Mouse (Mus musculus): ENCODE data around the gene Zcchc24. TPM values are rescaled to one million over a fixed set of nuclear protein-coding genes. Genes with fewer than 3 reads are reported as not detected.

The Zcchc24 gene
- polyA plus RNA-seq, 1 experiment from 2014 or later: 29.5 TPM

GRCm38 (mm10) chr14:25749143-25749909 is 19.5 kb downstream of the Zcchc24 start:
- H3K4me2 ChIP-seq (replicated peaks; ENCODE audit: low read depth, low read length): no peak overlapping the region
- no peaks in the 10 kb centered on the region for H3K27me3 ChIP-seq (ENCODE audit: control insufficient read depth, insufficient read depth, low read length)
- H3K27ac ChIP-seq (ENCODE audit: low read length): no peak overlapping the region
- H3K4me1 ChIP-seq (ENCODE audit: control insufficient read depth, insufficient read depth, low read length): peaks cover 20% of the 10 kb centered on the region; the same call in 1 of the 2 replicates
- no peak overlapping the region for H3K9ac ChIP-seq (replicated peaks; ENCODE audit: low read depth, low read length)
- 43% methylated on average over 13 of the region's 13 CpGs for WGBS
- peaks cover 8% of the 10 kb centered on the region; the same call in 1 of the 2 replicates for H3K36me3 ChIP-seq (ENCODE audit: control insufficient read depth, insufficient read depth, low read length)
- no peak overlapping the region for H3K4me3 ChIP-seq (ENCODE audit: low read depth, low read length)
- no peaks in the 10 kb centered on the region for H3K9me3 ChIP-seq (ENCODE audit: control insufficient read depth, low read depth, low read length)
- ATAC-seq (ENCODE audit: insufficient number of reproducible peaks, insufficient read depth, low FRiP score, low read depth): no peak

GRCm38 (mm10) chr14:25747996-25748756 is 20.7 kb downstream of the Zcchc24 start:
- no peak overlapping the region for H3K4me3 ChIP-seq (ENCODE audit: low read depth, low read length)
- H3K27ac ChIP-seq (ENCODE audit: low read length): no peak overlapping the region
- WGBS: 66% methylated on average over 7 of the region's 7 CpGs
- H3K4me1 ChIP-seq (ENCODE audit: control insufficient read depth, insufficient read depth, low read length): peaks cover 20% of the 10 kb centered on the region; the same call in 1 of the 2 replicates
- H3K4me2 ChIP-seq (replicated peaks; ENCODE audit: low read depth, low read length): no peak overlapping the region
- H3K27me3 ChIP-seq (ENCODE audit: control insufficient read depth, insufficient read depth, low read length): no peaks in the 10 kb centered on the region
- peaks cover 8% of the 10 kb centered on the region; the same call in 1 of the 2 replicates for H3K36me3 ChIP-seq (ENCODE audit: control insufficient read depth, insufficient read depth, low read length)
- no peak for ATAC-seq (ENCODE audit: insufficient number of reproducible peaks, insufficient read depth, low FRiP score, low read depth)
- H3K9me3 ChIP-seq (ENCODE audit: control insufficient read depth, low read depth, low read length): no peaks in the 10 kb centered on the region
- H3K9ac ChIP-seq (replicated peaks; ENCODE audit: low read depth, low read length): no peak overlapping the region

GRCm38 (mm10) chr14:25746971-25747945 is 21.6 kb downstream of the Zcchc24 start:
- H3K4me3 ChIP-seq (ENCODE audit: low read depth, low read length): no peak overlapping the region
- peaks cover 8% of the 10 kb centered on the region; the same call in 1 of the 2 replicates for H3K36me3 ChIP-seq (ENCODE audit: control insufficient read depth, insufficient read depth, low read length)
- H3K4me1 ChIP-seq (ENCODE audit: control insufficient read depth, insufficient read depth, low read length): peaks cover 20% of the 10 kb centered on the region; the same call in 1 of the 2 replicates
- H3K27ac ChIP-seq (ENCODE audit: low read length): no peak overlapping the region
- no peaks in the 10 kb centered on the region for H3K27me3 ChIP-seq (ENCODE audit: control insufficient read depth, insufficient read depth, low read length)
- no peak for ATAC-seq (ENCODE audit: insufficient number of reproducible peaks, insufficient read depth, low FRiP score, low read depth)
- 62% methylated on average over 21 of the region's 21 CpGs for WGBS
- H3K4me2 ChIP-seq (replicated peaks; ENCODE audit: low read depth, low read length): no peak overlapping the region
- no peak overlapping the region for H3K9ac ChIP-seq (replicated peaks; ENCODE audit: low read depth, low read length)
- no peaks in the 10 kb centered on the region for H3K9me3 ChIP-seq (ENCODE audit: control insufficient read depth, low read depth, low read length)

DNA sequence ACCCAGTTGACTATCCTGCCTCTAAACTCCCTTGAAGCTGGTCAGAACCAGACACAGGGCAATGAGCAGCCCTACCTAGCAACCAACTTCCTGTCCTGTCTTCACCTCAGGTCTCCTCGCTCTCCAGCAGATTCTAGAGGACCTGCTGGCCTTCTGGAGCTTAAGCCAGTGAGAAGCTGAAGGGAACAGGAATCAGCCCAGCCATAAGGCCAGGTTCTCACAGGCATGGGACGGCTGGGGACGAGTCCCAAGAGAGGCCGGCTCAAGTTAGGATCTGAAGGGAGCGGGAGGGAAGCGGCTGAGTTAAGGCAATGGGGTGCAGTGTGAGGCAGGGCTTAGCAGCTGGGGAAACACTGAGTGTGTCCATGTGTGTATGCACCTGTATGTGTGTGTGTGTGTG is 22.5 kb downstream of the Zcchc24 start:
- Histone ChIP-seq H3K9ac (replicated peaks; ENCODE audit: low read depth, low read length) (no peak overlapping the region), H3K4me2 (replicated peaks; ENCODE audit: low read depth, low read length) (no peak overlapping the region), H3K27ac (ENCODE audit: low read length) (no peak overlapping the region), H3K4me3 (ENCODE audit: low read depth, low read length) (no peak overlapping the region), H3K36me3 (ENCODE audit: control insufficient read depth, insufficient read depth, low read length) (peaks cover 8% of the 10 kb centered on the region; the same call in 1 of the 2 replicates), H3K9me3 (ENCODE audit: control insufficient read depth, low read depth, low read length) (no peaks in the 10 kb centered on the region), H3K27me3 (ENCODE audit: control insufficient read depth, insufficient read depth, low read length) (no peaks in the 10 kb centered on the region), H3K4me1 (ENCODE audit: control insufficient read depth, insufficient read depth, low read length) (peaks cover 20% of the 10 kb centered on the region; the same call in 1 of the 2 replicates)
- ATAC-seq (ENCODE audit: insufficient number of reproducible peaks, insufficient read depth, low FRiP score, low read depth): no peak
- 92% methylated on average over 6 of the region's 6 CpGs for WGBS

DNA sequence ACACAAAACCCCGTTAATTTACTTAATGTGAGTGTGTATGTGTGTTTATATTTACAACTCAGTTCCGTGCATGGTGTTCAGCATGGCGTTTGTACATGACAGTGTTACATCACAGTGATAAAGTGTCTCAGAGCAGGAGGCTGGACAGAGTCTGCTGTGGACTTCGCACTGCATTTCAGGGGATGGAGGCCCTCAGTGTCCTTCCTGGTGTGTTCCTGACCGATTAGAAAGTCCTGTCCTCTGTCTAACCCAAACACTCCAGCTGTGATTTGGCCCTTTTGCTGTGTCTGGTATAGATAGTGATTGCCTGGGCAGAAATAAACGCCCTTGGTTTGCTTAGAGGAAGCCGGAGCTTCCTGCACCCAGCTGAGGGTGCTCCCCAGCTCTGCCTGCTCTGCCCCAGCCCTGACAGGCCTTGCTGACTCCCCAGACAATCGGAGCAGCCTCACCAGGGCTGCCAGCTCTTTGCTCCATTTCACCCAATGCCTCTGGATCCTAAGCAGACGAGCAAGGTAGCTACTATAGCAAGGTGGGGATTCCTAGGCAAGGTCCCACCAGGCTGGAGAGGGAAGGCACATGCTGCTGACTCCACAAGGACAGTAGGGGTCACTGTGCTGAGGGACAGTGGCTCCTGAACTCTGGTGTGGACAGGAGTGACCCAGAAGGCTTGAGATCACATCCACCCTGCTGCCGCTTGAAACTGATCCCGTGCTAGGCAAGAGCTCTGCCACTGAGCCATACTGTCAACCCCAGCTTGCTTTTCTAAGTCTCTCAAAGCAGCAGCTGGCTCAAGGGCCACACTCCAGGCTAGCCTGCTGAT is 23.3 kb downstream of the Zcchc24 start:
- peaks cover 8% of the 10 kb centered on the region; the same call in 1 of the 2 replicates for H3K36me3 ChIP-seq (ENCODE audit: control insufficient read depth, insufficient read depth, low read length)
- H3K9ac ChIP-seq (replicated peaks; ENCODE audit: low read depth, low read length): no peak overlapping the region
- H3K27me3 ChIP-seq (ENCODE audit: control insufficient read depth, insufficient read depth, low read length): no peaks in the 10 kb centered on the region
- H3K27ac ChIP-seq (ENCODE audit: low read length): no peak overlapping the region
- no peak overlapping the region for H3K4me3 ChIP-seq (ENCODE audit: low read depth, low read length)
- no peak for ATAC-seq (ENCODE audit: insufficient number of reproducible peaks, insufficient read depth, low FRiP score, low read depth)
- 54% methylated on average over 11 of the region's 11 CpGs for WGBS
- peaks cover 17% of the 10 kb centered on the region; the same call in 1 of the 2 replicates for H3K4me1 ChIP-seq (ENCODE audit: control insufficient read depth, insufficient read depth, low read length)
- no peaks in the 10 kb centered on the region for H3K9me3 ChIP-seq (ENCODE audit: control insufficient read depth, low read depth, low read length)
- H3K4me2 ChIP-seq (replicated peaks; ENCODE audit: low read depth, low read length): no peak overlapping the region

- ATAC-seq (ENCODE audit: insufficient number of reproducible peaks, insufficient read depth, low FRiP score, low read depth): no peak
- Histone ChIP-seq H3K27ac (ENCODE audit: low read length) (no peak overlapping the region), H3K36me3 (ENCODE audit: control insufficient read depth, insufficient read depth, low read length) (peaks cover 6% of the 10 kb centered on the region; the same call in 1 of the 2 replicates), H3K4me1 (ENCODE audit: control insufficient read depth, insufficient read depth, low read length) (peaks cover 22% of the 10 kb centered on the region; the same call in 1 of the 2 replicates), H3K27me3 (ENCODE audit: control insufficient read depth, insufficient read depth, low read length) (no peaks in the 10 kb centered on the region), H3K4me3 (ENCODE audit: low read depth, low read length) (no peak overlapping the region), H3K9me3 (ENCODE audit: control insufficient read depth, low read depth, low read length) (no peaks in the 10 kb centered on the region), H3K9ac (replicated peaks; ENCODE audit: low read depth, low read length) (no peak overlapping the region), H3K4me2 (replicated peaks; ENCODE audit: low read depth, low read length) (no peak overlapping the region)
- 93% methylated on average over 5 of the region's 5 CpGs for WGBS
These were observed 25.9 kb downstream of the Zcchc24 start for GRCm38 (mm10) chr14:25742943-25743342.

DNA sequence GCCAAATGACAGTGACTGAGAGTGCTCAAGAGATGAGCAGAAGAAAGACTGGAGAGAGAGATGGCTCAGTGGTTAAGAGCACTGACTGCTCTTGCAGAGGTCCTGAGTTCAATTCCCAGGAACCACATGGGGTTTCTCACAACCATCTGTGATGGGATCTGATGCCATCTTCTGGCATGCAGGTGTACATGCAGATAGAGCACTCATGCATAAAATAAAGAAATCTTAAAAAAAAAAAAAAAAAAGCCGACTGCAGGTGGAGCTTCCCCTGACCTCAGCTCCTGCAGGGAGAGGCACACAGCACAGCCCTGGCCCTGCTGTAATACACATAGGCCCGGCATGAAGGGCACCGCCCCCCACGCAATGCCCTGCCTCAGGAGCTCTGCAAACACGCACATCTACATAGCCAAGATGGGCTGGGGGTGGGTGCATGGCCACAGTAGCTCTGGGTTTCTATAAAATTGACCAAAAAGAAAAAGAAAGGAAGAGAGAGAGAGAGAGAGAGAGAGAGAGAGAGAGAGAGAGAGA is 26.9 kb downstream of the Zcchc24 start:
- ATAC-seq (ENCODE audit: insufficient number of reproducible peaks, insufficient read depth, low FRiP score, low read depth): no peak
- no peak overlapping the region for H3K27ac ChIP-seq (ENCODE audit: low read length)
- H3K4me2 ChIP-seq (replicated peaks; ENCODE audit: low read depth, low read length): no peak overlapping the region
- H3K36me3 ChIP-seq (ENCODE audit: control insufficient read depth, insufficient read depth, low read length): peaks cover 10% of the 10 kb centered on the region; the same call in 1 of the 2 replicates
- 59% methylated on average over 5 of the region's 5 CpGs for WGBS
- H3K27me3 ChIP-seq (ENCODE audit: control insufficient read depth, insufficient read depth, low read length): no peaks in the 10 kb centered on the region
- no peak overlapping the region for H3K4me3 ChIP-seq (ENCODE audit: low read depth, low read length)
- peaks cover 23% of the 10 kb centered on the region for H3K4me1 ChIP-seq (ENCODE audit: control insufficient read depth, insufficient read depth, low read length)
- no peaks in the 10 kb centered on the region for H3K9me3 ChIP-seq (ENCODE audit: control insufficient read depth, low read depth, low read length)
- H3K9ac ChIP-seq (replicated peaks; ENCODE audit: low read depth, low read length): no peak overlapping the region
